Mouse (Mus musculus) R1 (cell line): Measurements from ENCODE around the gene Ywhaq.
"Not testable (repeated sequence)": the region's sequence is repeated elsewhere in the genome, so short reads cannot be mapped to it uniquely, and the experiment has no call there.

Experiments
- DNase-seq: peaks from one replicate; pipeline ENCODE4 v3.0.0-alpha.2; 2018; ENCODE audit warnings: low read depth, low spot score

Ywhaq gene

GRCm38 (mm10) chr12:21410620-21411019, 6.8 kb downstream of the Ywhaq start:
- no peak for DNase-seq

GRCm38 (mm10) chr12:21409651-21410050, 7.8 kb downstream of the Ywhaq start:
- DNase-seq = no peak

GRCm38 (mm10) chr12:21408789-21409367, 8.6 kb downstream of the Ywhaq start:
- DNase-seq = no peak

GRCm38 (mm10) chr12:21402771-21403170, 14.7 kb downstream of the Ywhaq start:
- no peak for DNase-seq

GRCm38 (mm10) chr12:21386201-21386600, 31.2 kb downstream of the Ywhaq start:
- no peak for DNase-seq

GRCm38 (mm10) chr12:21378765-21379346, 38.6 kb downstream of the Ywhaq start:
- not testable (repeated sequence) for DNase-seq

- no peak for DNase-seq
These were observed 41.9 kb downstream of the Ywhaq start for GRCm38 (mm10) chr12:21375376-21376157.

- DNase-seq = no peak
These were observed 43.5 kb downstream of the Ywhaq start for GRCm38 (mm10) chr12:21373820-21374475.

- peak; percentile 97 for DNase-seq
These were observed 44.2 kb downstream of the Ywhaq start, which contains the start of gene Adam17 for GRCm38 (mm10) chr12:21373100-21373819. Gene Adam17 (minus strand): TSS chr12:21373632.

- no peak for DNase-seq
These were observed 47.3 kb downstream of the Ywhaq start for GRCm38 (mm10) chr12:21370035-21370611.

GRCm38 (mm10) chr12:21369087-21369410, 48.4 kb downstream of the Ywhaq start:
- no peak for DNase-seq

- DNase-seq = no peak
These were observed 48.9 kb downstream of the Ywhaq start for GRCm38 (mm10) chr12:21368376-21369086.

GRCm38 (mm10) chr12:21364624-21365435, 52.6 kb downstream of the Ywhaq start:
- DNase-seq = no peak

GRCm38 (mm10) chr12:21363195-21363594, 54.2 kb downstream of the Ywhaq start:
- DNase-seq = no peak

GRCm38 (mm10) chr12:21362686-21363085, 54.8 kb downstream of the Ywhaq start:
- DNase-seq = no peak

- DNase-seq = no peak
These were observed 63.8 kb downstream of the Ywhaq start for GRCm38 (mm10) chr12:21353681-21354080.

- peak; percentile 86 for DNase-seq
These were observed 67.1 kb downstream of the Ywhaq start for GRCm38 (mm10) chr12:21350113-21350876.

GRCm38 (mm10) chr12:21346972-21347371, 70.5 kb downstream of the Ywhaq start:
- no peak for DNase-seq

- DNase-seq = no peak
These were observed 76.8 kb downstream of the Ywhaq start for GRCm38 (mm10) chr12:21340674-21341073.
